Mouse (Mus musculus): ENCODE data around the gene Mpo. TPM values are rescaled to one million over a fixed set of nuclear protein-coding genes. Genes with fewer than 3 reads are reported as not detected.

Mpo gene
- polyA plus RNA-seq, 1 experiment: not detected

- H3ac ChIP-seq (ENCODE audit: control insufficient read depth, insufficient read length): no peak overlapping the region
- no peak for TF ChIP-seq E2F4 (IDR thresholded peaks at IDR 0.05; ENCODE audit: insufficient read depth)
- no peak for TF ChIP-seq TCF3 (IDR thresholded peaks at IDR 0.05; ENCODE audit: insufficient read length, low read depth)
- no peak for TF ChIP-seq MYOD1 (IDR thresholded peaks at IDR 0.05; ENCODE audit: control insufficient read depth in 1 of 3, insufficient read length in 2 of 3, low read depth in 2 of 3)
- no peak for TF ChIP-seq POLR2A (IDR thresholded peaks at IDR 0.05; ENCODE audit: insufficient read length, low read depth)
- no peak for TF ChIP-seq MAX (IDR thresholded peaks at IDR 0.05; ENCODE audit: low read depth)
- TF ChIP-seq POLR2AphosphoS2 (IDR thresholded peaks at IDR 0.05; ENCODE audit: insufficient read length, low read depth): no peak
- no peak for TF ChIP-seq REST (IDR thresholded peaks at IDR 0.05; ENCODE audit: insufficient read depth, insufficient read length)
- TF ChIP-seq MYOG (IDR thresholded peaks at IDR 0.05; ENCODE audit: control insufficient read depth in 1 of 3, insufficient read depth in 1 of 3, insufficient read length in 2 of 3, low read depth in 2 of 3): no peak
- peaks cover 45% of the 10 kb centered on the region for H3K27me3 ChIP-seq (ENCODE audit: control insufficient read depth, insufficient read depth, insufficient read length)
- no peaks in the 10 kb centered on the region for H3K79me2 ChIP-seq (ENCODE audit: control insufficient read depth, insufficient read depth)
- H3K36me3 ChIP-seq (ENCODE audit: control insufficient read depth, insufficient read depth): no peaks in the 10 kb centered on the region
- H3K4me2 ChIP-seq (ENCODE audit: low read depth): no peak overlapping the region
- no peak overlapping the region for H3K4me3 ChIP-seq
These were observed 14.5 kb upstream of the Mpo start for GRCm38 (mm10) chr11:87778915-87779314.

GRCm38 (mm10) chr11:87779392-87779791 is 14.0 kb upstream of the Mpo start:
- Histone ChIP-seq H3K4me3 (no peak overlapping the region), H3ac (ENCODE audit: control insufficient read depth, insufficient read length) (no peak overlapping the region), H3K27me3 (ENCODE audit: control insufficient read depth, insufficient read depth, insufficient read length) (peaks cover 48% of the 10 kb centered on the region), H3K79me2 (ENCODE audit: control insufficient read depth, insufficient read depth) (no peaks in the 10 kb centered on the region), H3K36me3 (ENCODE audit: control insufficient read depth, insufficient read depth) (no peaks in the 10 kb centered on the region), H3K4me2 (ENCODE audit: low read depth) (no peak overlapping the region)
- TF ChIP-seq MYOD1 (IDR thresholded peaks at IDR 0.05; ENCODE audit: control insufficient read depth in 1 of 3, insufficient read length in 2 of 3, low read depth in 2 of 3) (no peak), USF1 (IDR thresholded peaks at IDR 0.05; ENCODE audit: low read depth) (no peak)

- Histone ChIP-seq H3K36me3 (ENCODE audit: control insufficient read depth, insufficient read depth) (no peaks in the 10 kb centered on the region), H3K27me3 (ENCODE audit: control insufficient read depth, insufficient read depth, insufficient read length) (peaks cover 55% of the 10 kb centered on the region), H3K4me2 (ENCODE audit: low read depth) (no peak overlapping the region), H3K79me2 (ENCODE audit: control insufficient read depth, insufficient read depth) (no peaks in the 10 kb centered on the region), H3ac (ENCODE audit: control insufficient read depth, insufficient read length) (no peak overlapping the region), H3K4me3 (no peak overlapping the region)
- TF ChIP-seq MYOG (IDR thresholded peaks at IDR 0.05; ENCODE audit: control insufficient read depth in 1 of 3, insufficient read depth in 1 of 3, insufficient read length in 2 of 3, low read depth in 2 of 3): peak in 2 of 3 experiments; percentile 87 to 91
- TF ChIP-seq POLR2AphosphoS2 (IDR thresholded peaks at IDR 0.05; ENCODE audit: insufficient read length, low read depth): no peak
- peak in 2 of 3 experiments; percentile 86 for TF ChIP-seq MYOD1 (IDR thresholded peaks at IDR 0.05; ENCODE audit: control insufficient read depth in 1 of 3, insufficient read length in 2 of 3, low read depth in 2 of 3)
- TF ChIP-seq USF1 (IDR thresholded peaks at IDR 0.05; ENCODE audit: low read depth): no peak
- no peak for TF ChIP-seq MAX (IDR thresholded peaks at IDR 0.05; ENCODE audit: low read depth)
These were observed 13.3 kb upstream of the Mpo start for GRCm38 (mm10) chr11:87780130-87780529.

- H3ac ChIP-seq (ENCODE audit: control insufficient read depth, insufficient read length): no peak overlapping the region
- H3K79me2 ChIP-seq (ENCODE audit: control insufficient read depth, insufficient read depth): no peaks in the 10 kb centered on the region
- H3K36me3 ChIP-seq (ENCODE audit: control insufficient read depth, insufficient read depth): no peaks in the 10 kb centered on the region
- H3K27me3 ChIP-seq (ENCODE audit: control insufficient read depth, insufficient read depth, insufficient read length): peaks cover 50% of the 10 kb centered on the region
- H3K4me3 ChIP-seq: no peak overlapping the region
- TF ChIP-seq E2F4 (IDR thresholded peaks at IDR 0.05; ENCODE audit: insufficient read depth) (no peak), USF1 (IDR thresholded peaks at IDR 0.05; ENCODE audit: low read depth) (no peak), CEBPB (IDR thresholded peaks at IDR 0.05; ENCODE audit: insufficient read depth, poor library complexity, severe bottlenecking) (no peak)
- H3K4me2 ChIP-seq (ENCODE audit: low read depth): no peak overlapping the region
These were observed 3.3 kb upstream of the Mpo start for GRCm38 (mm10) chr11:87790088-87790487.

GRCm38 (mm10) chr11:87801711-87802275 is 8.4 kb downstream of the Mpo start:
- TF ChIP-seq MAX (IDR thresholded peaks at IDR 0.05; ENCODE audit: low read depth) (no peak), MYOD1 (IDR thresholded peaks at IDR 0.05; ENCODE audit: control insufficient read depth in 1 of 3, insufficient read length in 2 of 3, low read depth in 2 of 3) (peak in 1 of 3 experiments; percentile 10)
- Histone ChIP-seq H3K4me3 (no peak overlapping the region), H3K4me2 (ENCODE audit: low read depth) (no peak overlapping the region), H3K27me3 (ENCODE audit: control insufficient read depth, insufficient read depth, insufficient read length) (peaks cover 32% of the 10 kb centered on the region), H3K36me3 (ENCODE audit: control insufficient read depth, insufficient read depth) (no peaks in the 10 kb centered on the region), H3K79me2 (ENCODE audit: control insufficient read depth, insufficient read depth) (no peaks in the 10 kb centered on the region), H3ac (ENCODE audit: control insufficient read depth, insufficient read length) (no peak overlapping the region)

GRCm38 (mm10) chr11:87802621-87803020 is 9.2 kb downstream of the Mpo start:
- Histone ChIP-seq H3K4me2 (ENCODE audit: low read depth) (no peak overlapping the region), H3ac (ENCODE audit: control insufficient read depth, insufficient read length) (no peak overlapping the region), H3K36me3 (ENCODE audit: control insufficient read depth, insufficient read depth) (no peaks in the 10 kb centered on the region), H3K4me3 (no peak overlapping the region), H3K79me2 (ENCODE audit: control insufficient read depth, insufficient read depth) (no peaks in the 10 kb centered on the region), H3K27me3 (ENCODE audit: control insufficient read depth, insufficient read depth, insufficient read length) (peaks cover 25% of the 10 kb centered on the region)
- TF ChIP-seq TCF3 (IDR thresholded peaks at IDR 0.05; ENCODE audit: insufficient read length, low read depth) (no peak), SRF (IDR thresholded peaks at IDR 0.05; ENCODE audit: control insufficient read depth, insufficient read length, low read depth) (no peak), USF1 (IDR thresholded peaks at IDR 0.05; ENCODE audit: low read depth) (no peak), CEBPB (IDR thresholded peaks at IDR 0.05; ENCODE audit: insufficient read depth, poor library complexity, severe bottlenecking) (no peak), TCF12 (IDR thresholded peaks at IDR 0.05; ENCODE audit: insufficient read depth, poor library complexity, severe bottlenecking) (no peak), E2F4 (IDR thresholded peaks at IDR 0.05; ENCODE audit: insufficient read depth) (no peak), REST (IDR thresholded peaks at IDR 0.05; ENCODE audit: insufficient read depth, insufficient read length) (no peak), MAX (IDR thresholded peaks at IDR 0.05; ENCODE audit: low read depth) (no peak), MYOG (IDR thresholded peaks at IDR 0.05; ENCODE audit: control insufficient read depth in 1 of 3, insufficient read depth in 1 of 3, insufficient read length in 2 of 3, low read depth in 2 of 3) (no peak), MYOD1 (IDR thresholded peaks at IDR 0.05; ENCODE audit: control insufficient read depth in 1 of 3, insufficient read length in 2 of 3, low read depth in 2 of 3) (no peak), POLR2AphosphoS2 (IDR thresholded peaks at IDR 0.05; ENCODE audit: insufficient read length, low read depth) (no peak), POLR2A (IDR thresholded peaks at IDR 0.05; ENCODE audit: insufficient read length, low read depth) (no peak)

Data from myocyte (in vitro differentiated cells).